Mouse (Mus musculus) G1E (cell line): Measurements from ENCODE around the gene Irf2. TPM values are rescaled to one million over a fixed set of nuclear protein-coding genes. Genes with fewer than 3 reads are reported as not detected.

Source experiments
- ATAC-seq: 2 replicates; pipeline ENCODE4 v1.8.0; 2016; ENCODE audit warnings: mild to moderate bottlenecking; ENCODE audit not compliant: insufficient number of reproducible peaks, poor library complexity, low FRiP score, severe bottlenecking; ENCODE audit errors: extremely low read depth
- DNase-seq: peaks from one replicate; pipeline ENCODE4 v3.0.0; 2012; ENCODE audit warnings: low spot score
- H3K27me3 ChIP-seq: 2 replicates; pipeline ENCODE4 v1.6.1; 2012; ENCODE audit warnings: mild to moderate bottlenecking, low read length, inconsistent platforms; ENCODE audit not compliant: insufficient read depth
- H3K36me3 ChIP-seq: replicated peaks from 2 replicates; pipeline ENCODE3; 2012; ENCODE audit warnings: mild to moderate bottlenecking, inconsistent platforms
- H3K4me1 ChIP-seq: 2 replicates; pipeline ENCODE4 v1.6.1; 2012; ENCODE audit warnings: low read depth, low read length, inconsistent platforms, mixed read lengths; ENCODE audit not compliant: insufficient read depth
- H3K4me3 ChIP-seq: 2 replicates; pipeline ENCODE4 v1.5.1; 2012; ENCODE audit warnings: low read depth, mild to moderate bottlenecking, inconsistent platforms, low read length, moderate library complexity, mixed read lengths
- H3K9me3 ChIP-seq: replicated peaks from 2 replicates; pipeline ENCODE4 v1.6.1; 2012; ENCODE audit warnings: inconsistent platforms
- CTCF ChIP-seq: IDR thresholded peaks from 2 replicates; pipeline ENCODE4 v1.5.1; 2012; ENCODE audit warnings: low read depth, low read length, inconsistent platforms, mixed read lengths
- GATA1 ChIP-seq: IDR thresholded peaks from 2 replicates; pipeline ENCODE4 v1.6.1; 2012; ENCODE audit warnings: borderline replicate concordance, low read length, inconsistent platforms, mixed read lengths
- GATA2 ChIP-seq: IDR thresholded peaks from 2 replicates; pipeline ENCODE4 v1.6.1; 2012; ENCODE audit warnings: low read depth, low read length, inconsistent platforms, borderline replicate concordance
- POLR2AphosphoS5 ChIP-seq: IDR thresholded peaks from 2 replicates; pipeline ENCODE4 v1.6.1; 2012; ENCODE audit warnings: low read depth, low read length, inconsistent platforms; ENCODE audit not compliant: insufficient replicate concordance
- TAL1 ChIP-seq: conservative IDR thresholded peaks from 2 replicates; pipeline ENCODE4 v1.6.1; 2012; ENCODE audit warnings: low read depth, low read length, inconsistent platforms, mixed read lengths
- polyA plus RNA-seq: library from polyadenylated mRNA; stranded (reverse); fragments of >175 nt; gene quantifications from 2 replicates; pipeline ENCODE4 v1.2.3, GENCODE M21; 2012
- total RNA-seq, 2 experiments: library from RNA; stranded (forward) in 1 of 2; stranded (reverse) in 1 of 2; fragments of 200-1000 nt in 1 of 2; fragments of >200 nt in 1 of 2; fragmentation: Nextera tagmentation in 1 of 2; gene quantifications; 2 replicates each; pipeline ENCODE4 v1.2.3; 2014 to 2017

Irf2 gene
- total and polyA plus RNA-seq, 3 experiments: 13.4 to 111 (median 16.3) TPM

- 0 out of 2 replicates have a peak, but pooled peaks cover 2% of the 10 kb centered on the region for H3K9me3 ChIP-seq
- DNase-seq (no peak), ATAC-seq (no peak)
- no peaks in the 10 kb centered on the region for H3K36me3 ChIP-seq
- TF ChIP-seq TAL1 (no peak), CTCF (no peak), GATA1 (no peak), POLR2AphosphoS5 (no peak), GATA2 (no peak)
- H3K4me1 ChIP-seq: no peaks in the 10 kb centered on the region
- H3K27me3 ChIP-seq: peaks cover 24% of the 10 kb centered on the region
- no peak overlapping the region for H3K4me3 ChIP-seq
Observed at GRCm38 (mm10) chr8:46896704-46897103, 157.2 kb downstream of the Irf2 start.

Other genes with a start within 250 kb of the Irf2 start
- gene Cenpu, start 187.7 kb upstream of the Irf2 start, total RNA-seq (2014; fragmentation: Nextera tagmentation): 59.2 and 73.6 TPM in 2 replicates
- 72.1 and 94.1 TPM in 2 replicates for gene Cenpu, start 187.7 kb upstream of the Irf2 start, total RNA-seq (2017)
- gene Cenpu, start 187.7 kb upstream of the Irf2 start, polyA plus RNA-seq: 16.4 and 18.3 TPM in 2 replicates
- 137 and 150 TPM in 2 replicates for gene Primpol, start 122.5 kb upstream of the Irf2 start, total RNA-seq (2014; fragmentation: Nextera tagmentation)
- gene Primpol, start 122.5 kb upstream of the Irf2 start, total RNA-seq (2017): 39.6 and 44.2 TPM in 2 replicates
- gene Primpol, start 122.5 kb upstream of the Irf2 start, polyA plus RNA-seq: 2.3 and 5.3 TPM in 2 replicates
- 101 and 102 TPM in 2 replicates for gene Casp3, start 122.4 kb upstream of the Irf2 start, total RNA-seq (2014; fragmentation: Nextera tagmentation)
- 364 and 390 TPM in 2 replicates for gene Casp3, start 122.4 kb upstream of the Irf2 start, total RNA-seq (2017)
- gene Casp3, start 122.4 kb upstream of the Irf2 start, polyA plus RNA-seq: 23.9 and 38.8 TPM in 2 replicates
- not detected in 2 replicates for gene Enpp6, start 247.2 kb downstream of the Irf2 start, total RNA-seq (2014; fragmentation: Nextera tagmentation)
- gene Enpp6, start 247.2 kb downstream of the Irf2 start, total RNA-seq (2017): 0.22 and 0.64 TPM in 2 replicates
- not detected in 2 replicates for gene Enpp6, start 247.2 kb downstream of the Irf2 start, polyA plus RNA-seq